Mouse (Mus musculus): Measurements from ENCODE around the gene Lefty2.

GRCm38 (mm10) chr1:180858763-180859162 is 34.1 kb upstream of the Lefty2 start:
- TF ChIP-seq CTCF (conservative IDR thresholded peaks at IDR 0.05; ENCODE audit: insufficient read depth, insufficient read length, low read depth, low read length) (no peak), POLR2A (IDR thresholded peaks at IDR 0.05; ENCODE audit: low read depth, low read length) (no peak)

Measured in kidney, adult 2 months (tissue).